Mouse (Mus musculus): Measurements from ENCODE around the gene Orm1.

The Orm1 gene

GRCm38 (mm10) chr4:63343608-63344007 is 752 bp upstream of the Orm1 start:
- POLR2A ChIA-PET = no interaction called here
- CTCF ChIA-PET = interaction anchor here in 1 of 4 experiments (1.2 kb wide), 1 partner anchor 36 kb away, joined by 4 read pairs; no protein-coding TSS in a partner anchor

DNA sequence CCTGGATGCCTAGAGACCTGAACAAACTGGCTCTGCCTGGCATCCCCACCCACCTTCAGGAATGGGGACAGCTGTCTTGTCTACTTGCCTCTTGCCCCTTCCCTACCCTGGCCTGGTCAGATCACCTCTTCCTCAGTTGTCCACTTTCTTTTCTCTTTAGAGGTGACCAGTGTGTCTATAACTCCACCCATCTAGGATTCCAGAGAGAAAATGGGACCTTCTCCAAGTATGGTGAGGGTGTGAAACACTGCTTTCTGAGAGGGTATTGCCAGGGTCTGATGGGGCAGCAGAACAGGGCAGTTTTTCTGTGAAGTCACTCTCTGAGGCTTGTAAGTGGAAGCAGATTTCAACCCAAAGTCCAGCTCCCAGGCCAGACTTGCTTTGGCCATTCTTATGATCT is 901 bp downstream of the Orm1 start:
- POLR2A ChIA-PET = no interaction called here
- CTCF ChIA-PET = no interaction called here

- CTCF ChIA-PET = interaction anchor here in 1 of 4 experiments (1.0 to 1.3 kb wide), 2 partner anchors 22 to 39 kb away, joined by 3 to 4 read pairs; no protein-coding TSS in a partner anchor
- POLR2A ChIA-PET = no interaction called here
Measured at GRCm38 (mm10) chr4:63346659-63347058, 2.3 kb downstream of the Orm1 start.

DNA sequence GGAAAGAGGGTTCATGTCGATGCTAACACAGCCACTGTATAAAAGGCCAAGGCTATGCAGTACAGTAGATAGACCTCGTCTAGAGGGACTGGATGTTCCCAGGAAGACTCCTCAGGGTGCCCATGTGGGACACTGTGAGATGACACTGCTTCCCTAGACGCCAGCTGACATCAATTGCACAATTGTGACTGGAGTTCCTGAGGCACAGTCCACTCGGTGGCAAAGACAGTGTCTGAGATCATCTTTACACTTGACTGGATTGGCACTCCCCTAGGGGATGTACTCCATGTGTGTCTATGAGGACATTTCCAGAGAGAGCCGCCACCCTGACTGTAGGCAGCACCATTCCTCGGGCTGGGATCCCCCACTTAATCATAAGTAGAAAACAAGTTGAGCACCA is 4.2 kb downstream of the Orm1 start:
- CTCF ChIA-PET = interaction anchor here in 1 of 4 experiments (0.9 kb wide), 1 partner anchor 20 kb away, joined by 3 read pairs; no protein-coding TSS in a partner anchor
- POLR2A ChIA-PET = interaction anchor here in 1 of 4 experiments (0.6 kb wide), 1 partner anchor 101 kb away, joined by 3 read pairs; no protein-coding TSS in a partner anchor

DNA sequence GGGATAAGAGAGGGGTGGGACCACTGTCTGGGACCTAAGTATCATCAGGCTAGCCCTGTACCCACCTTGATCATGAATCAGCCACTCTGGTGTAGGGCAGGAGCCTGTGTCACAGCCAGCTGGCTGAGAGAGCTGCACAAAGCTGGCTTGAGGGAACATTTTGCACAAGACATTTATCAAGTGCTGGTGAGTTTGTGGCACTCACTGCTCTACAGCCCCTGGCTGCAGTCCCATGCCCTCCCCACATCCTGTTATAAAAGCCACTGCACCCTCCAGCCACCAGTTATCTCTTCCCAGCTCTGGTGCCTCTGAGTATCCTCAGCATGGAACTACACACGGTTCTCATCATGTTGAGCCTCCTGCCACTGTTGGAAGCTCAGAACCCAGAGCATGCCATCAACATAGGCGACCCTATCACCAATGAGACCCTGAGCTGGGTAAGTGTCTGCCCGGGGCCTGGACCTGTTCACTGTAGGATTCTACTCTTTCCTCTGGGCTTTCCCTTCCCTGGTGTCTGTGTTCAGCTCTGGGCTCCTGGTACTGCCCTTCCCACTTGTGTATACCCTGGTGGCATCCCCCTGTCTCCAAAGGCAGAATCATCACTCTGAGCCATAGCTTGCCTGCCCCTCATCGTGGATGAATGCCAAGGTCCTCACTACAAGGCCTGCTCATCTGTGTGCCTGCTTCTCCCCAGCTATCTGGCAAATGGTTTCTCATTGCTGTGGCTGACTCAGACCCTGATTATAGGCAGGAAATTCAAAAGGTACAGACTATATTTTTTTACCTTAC is 11.7 kb downstream of the Orm1 start, which contains the start of gene Orm3:
Gene Orm3, plus strand, starts transcription at position 286 of the 789 bp plus-strand sequence.
- CTCF ChIA-PET = interaction anchor here in 2 of 4 experiments (0.5 to 1.1 kb wide), 3 partner anchors 11 to 1050 kb away, joined by 3 to 4 read pairs (median 3); no protein-coding TSS in a partner anchor
- POLR2A ChIA-PET = interaction anchor here in 1 of 4 experiments (0.6 kb wide), 1 partner anchor 1689 kb away, joined by 4 read pairs; no protein-coding TSS in a partner anchor

DNA sequence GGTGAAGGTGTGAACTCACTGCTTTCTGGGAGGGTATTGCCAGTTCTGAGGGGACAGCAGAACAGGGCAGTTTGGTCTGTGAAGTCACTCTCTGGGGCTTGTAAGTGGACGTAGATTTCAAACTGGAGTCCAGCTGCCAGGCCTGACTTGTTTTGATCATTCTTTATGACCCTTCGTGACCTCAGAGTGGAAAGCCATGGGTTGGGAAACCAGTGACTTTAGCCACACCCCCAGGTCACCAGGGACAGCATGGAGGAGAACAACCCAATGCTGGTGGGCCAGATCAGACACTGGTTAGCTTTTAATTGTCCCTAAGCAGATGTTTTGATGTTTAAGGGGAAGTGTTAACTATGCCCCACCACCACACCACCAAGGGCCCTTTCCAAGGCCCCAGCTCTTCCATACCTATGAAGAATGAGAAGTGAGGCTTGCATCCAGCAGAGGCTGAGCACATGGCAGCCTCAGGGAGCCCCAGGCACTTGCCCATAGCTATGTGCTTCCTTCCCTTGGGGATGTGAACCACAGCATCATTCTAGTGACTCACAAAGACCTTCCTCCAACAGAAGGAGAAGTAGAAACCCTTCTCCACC is 12.7 kb downstream of the Orm1 start:
- POLR2A ChIA-PET = interaction anchor here in 1 of 4 experiments (0.6 to 1.3 kb wide), 2 partner anchors 19 to 1688 kb away, joined by 3 to 4 read pairs; no protein-coding TSS in a partner anchor
- CTCF ChIA-PET = interaction anchor here in 1 of 4 experiments (1.1 to 1.3 kb wide), 3 partner anchors 11 to 51 kb away, joined by 3 to 4 read pairs (median 4); no protein-coding TSS in a partner anchor

DNA sequence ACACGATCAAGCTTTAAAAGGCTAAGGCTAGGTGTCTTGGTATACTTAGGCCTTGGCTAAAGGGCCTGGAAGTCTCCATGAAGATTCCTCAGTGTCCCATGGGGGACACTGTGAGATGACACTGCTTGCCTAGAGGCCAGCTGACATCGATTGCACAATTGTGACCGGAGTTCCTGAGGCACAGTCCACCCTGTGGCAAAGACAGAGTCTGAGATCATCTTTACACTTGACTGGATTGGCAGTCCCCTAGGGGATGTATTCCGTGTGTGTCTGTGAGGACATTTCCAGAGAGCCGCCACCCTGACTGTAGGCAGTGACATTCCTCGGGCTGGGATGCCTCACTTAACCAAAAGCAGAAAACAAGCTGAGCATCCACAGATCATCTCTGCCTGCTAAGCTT is 15.5 kb downstream of the Orm1 start:
- POLR2A ChIA-PET = interaction anchor here in 1 of 4 experiments (1.4 kb wide), 1 partner anchor 9 kb away, joined by 6 read pairs; no protein-coding TSS in a partner anchor
- CTCF ChIA-PET = interaction anchor here in 1 of 4 experiments (1.0 kb wide), 1 partner anchor 202 kb away, joined by 3 read pairs; no protein-coding TSS in a partner anchor

DNA sequence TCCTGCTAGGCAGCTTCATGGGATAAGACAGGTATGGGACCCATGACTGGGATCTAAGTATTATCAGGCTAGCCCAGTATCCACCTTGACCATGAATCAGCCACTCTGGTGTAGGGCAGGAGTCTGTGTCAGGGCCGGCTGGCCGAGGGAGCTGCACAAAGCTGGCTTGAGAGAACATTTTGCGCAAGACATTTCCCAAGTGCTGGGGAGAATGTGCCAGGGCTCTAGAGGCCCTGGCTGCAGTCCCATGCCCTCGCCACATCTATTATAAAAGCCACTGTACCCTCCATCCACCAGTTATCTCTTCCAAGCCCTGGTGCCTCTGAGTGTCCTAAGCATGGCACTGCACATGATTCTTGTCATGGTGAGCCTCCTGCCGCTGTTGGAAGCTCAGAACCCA is 17.8 kb downstream of the Orm1 start, which contains the start of gene Orm2:
Gene Orm2, plus strand, starts transcription at position 300 of the 400 bp plus-strand sequence.
- ChIA-PET POLR2A (interaction anchor here in 2 of 4 experiments (1.0 to 1.1 kb wide), 2 partner anchors 13 to 15 kb away, joined by 3 read pairs; no protein-coding TSS in a partner anchor), CTCF (no interaction called here)

DNA sequence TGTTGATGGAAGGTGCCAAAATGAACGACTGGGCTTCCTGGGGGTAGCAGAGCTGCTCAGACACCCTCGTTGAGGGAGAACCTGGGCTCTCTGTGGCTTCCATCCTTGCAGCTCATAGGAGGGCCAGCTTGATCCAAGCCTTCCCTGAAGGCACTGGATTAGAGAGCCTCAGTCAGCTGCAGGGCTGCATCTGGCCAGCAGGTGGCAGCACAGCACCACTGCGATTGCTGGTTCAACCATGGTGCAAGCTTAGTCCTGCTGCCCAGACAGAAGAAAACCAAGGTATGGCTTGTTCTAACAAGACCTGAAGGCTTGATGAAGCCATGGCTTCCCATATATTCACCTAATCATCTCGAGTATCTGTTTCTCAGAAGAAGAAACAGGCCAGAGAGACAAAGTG is 24.2 kb downstream of the Orm1 start:
- POLR2A ChIA-PET = interaction anchor here in 2 of 4 experiments (0.5 to 2.0 kb wide), 6 partner anchors 8 to 613 kb away, joined by 3 to 6 read pairs (median 3); partner anchors contain the start of gene Tmem268 (in 1 of the 2)
- CTCF ChIA-PET = interaction anchor here (0.5 to 2.7 kb wide), 47 partner anchors 8 to 649 kb away, joined by 3 to 20 read pairs (median 4); partner anchors contain the start of genes Akna (in 1 of the 4), Tmem268 (in 1 of the 4) and Whrn (in 1 of the 4)

DNA sequence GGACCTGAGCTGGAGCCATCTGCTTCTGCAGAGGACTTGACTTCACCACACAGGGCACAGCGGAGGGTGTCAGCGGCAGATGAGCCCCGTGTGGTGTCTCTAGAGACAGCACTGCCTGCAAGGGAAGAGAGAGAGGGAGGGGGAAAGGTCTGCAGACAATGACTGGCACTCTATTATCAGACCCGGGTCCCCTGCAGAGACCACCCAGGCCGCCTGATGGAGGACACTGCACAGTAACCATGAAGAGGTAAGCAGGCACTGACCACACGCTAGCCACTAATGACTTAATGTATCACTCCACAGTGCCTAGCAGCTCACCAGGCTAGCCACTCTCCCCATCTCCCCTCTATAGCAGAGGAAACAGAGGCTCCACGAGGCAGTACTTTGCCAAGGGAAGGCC is 26.5 kb downstream of the Orm1 start:
- ChIA-PET CTCF (no interaction called here), POLR2A (no interaction called here)

GRCm38 (mm10) chr4:63371890-63372289 is 27.5 kb downstream of the Orm1 start:
- ChIA-PET POLR2A (no interaction called here), CTCF (interaction anchor here in 3 of 4 experiments (0.6 to 1.0 kb wide), 9 partner anchors 14 to 1138 kb away, joined by 3 to 5 read pairs (median 3); no protein-coding TSS in a partner anchor)

DNA sequence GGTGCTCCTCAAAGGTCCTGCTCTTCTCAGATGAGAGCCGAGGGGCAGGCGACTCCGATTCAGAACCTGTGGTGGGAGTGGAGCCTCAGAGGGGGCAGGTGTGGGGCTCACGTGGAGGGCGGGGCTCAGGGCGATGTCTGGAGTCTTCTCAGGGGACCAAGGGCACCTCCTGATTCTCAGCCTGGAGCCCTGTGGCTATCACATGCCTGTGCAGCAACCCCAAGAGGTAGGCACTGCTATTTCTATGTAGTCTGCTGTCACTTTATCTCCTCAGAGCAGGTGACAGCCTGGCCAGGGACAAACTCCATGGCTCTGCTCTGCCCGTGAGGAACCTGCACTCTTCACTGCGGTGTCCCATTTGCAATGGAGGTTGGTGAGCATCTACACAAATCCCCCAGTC is 29.0 kb downstream of the Orm1 start:
- ChIA-PET POLR2A (interaction anchor here in 1 of 4 experiments (0.5 kb wide), 1 partner anchor 79 kb away, joined by 4 read pairs; no protein-coding TSS in a partner anchor), CTCF (no interaction called here)

DNA sequence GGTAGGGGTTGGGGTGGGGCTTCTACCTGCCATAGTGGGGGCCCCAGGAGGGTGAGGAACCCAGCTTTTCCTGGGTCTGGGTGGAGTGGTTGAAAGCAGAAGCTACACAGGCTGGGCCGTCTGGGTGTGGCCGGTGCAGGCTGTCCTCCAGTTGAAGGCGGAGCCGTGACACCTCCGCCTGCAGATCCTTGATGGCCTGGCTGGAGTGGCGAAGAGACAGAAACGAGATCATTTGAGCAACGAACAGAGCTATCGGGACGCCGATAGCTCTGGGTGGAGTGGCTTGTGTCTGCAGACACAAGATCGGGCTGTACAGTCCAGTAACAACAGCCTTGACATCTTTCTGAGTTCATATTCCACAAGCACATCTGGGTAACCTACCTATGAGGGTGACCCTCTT is 30.0 kb downstream of the Orm1 start:
- ChIA-PET CTCF (no interaction called here), POLR2A (interaction anchor here in 1 of 4 experiments (0.6 kb wide), 1 partner anchor 672 kb away, joined by 3 read pairs; the partner anchor contains the start of gene Tnc)

GRCm38 (mm10) chr4:63375367-63375766 is 31.0 kb downstream of the Orm1 start:
- POLR2A ChIA-PET = interaction anchor here in 1 of 4 experiments (0.7 to 3.6 kb wide), 2 partner anchors 12 to 34 kb away, joined by 4 to 19 read pairs; no protein-coding TSS in a partner anchor
- CTCF ChIA-PET = interaction anchor here in 3 of 4 experiments (0.6 to 0.9 kb wide), 3 partner anchors 34 to 653 kb away, joined by 3 read pairs; no protein-coding TSS in a partner anchor

- ChIA-PET CTCF (interaction anchor here (0.6 to 3.0 kb wide), 13 partner anchors 9 to 622 kb away, joined by 3 to 20 read pairs (median 4); no protein-coding TSS in a partner anchor), POLR2A (interaction anchor here in 3 of 4 experiments (0.6 to 3.6 kb wide), 9 partner anchors 9 to 179 kb away, joined by 3 to 19 read pairs (median 4); partner anchors contain the start of gene Orm2 (in 1 of the 3))
Measured at GRCm38 (mm10) chr4:63377483-63377882, 33.1 kb downstream of the Orm1 start.

DNA sequence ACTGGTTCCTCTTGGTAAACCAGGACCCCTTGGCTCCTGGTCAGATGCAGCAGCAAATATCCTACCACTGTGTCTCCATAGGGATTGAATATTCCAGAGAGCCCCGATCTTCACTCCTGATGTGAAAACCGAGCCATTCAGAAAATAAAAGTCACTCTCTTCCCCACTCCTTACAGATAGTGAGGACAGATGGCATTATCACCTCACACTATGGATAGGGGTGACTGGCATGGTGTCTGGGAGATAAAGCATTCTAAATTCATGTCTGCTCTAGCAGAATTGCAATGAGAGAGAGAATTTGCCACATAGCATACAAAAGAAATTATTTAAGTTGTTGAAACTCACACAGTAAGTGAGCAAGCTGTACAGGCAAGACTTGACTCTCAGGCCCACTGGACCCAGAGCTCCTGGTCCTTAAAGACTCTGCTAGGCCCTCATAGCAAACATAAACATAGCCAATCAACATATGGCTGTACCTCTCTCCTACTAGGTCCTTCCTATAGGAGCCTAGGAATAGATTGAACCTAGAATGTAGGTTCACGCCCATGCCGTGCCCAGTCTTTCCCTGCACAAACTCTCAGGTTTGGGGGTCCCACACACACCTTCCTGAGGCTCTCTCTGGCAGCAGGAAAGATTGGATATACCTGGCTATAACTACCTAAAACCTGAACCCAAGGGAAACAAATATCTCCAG is 38.5 kb downstream of the Orm1 start:
- POLR2A ChIA-PET = interaction anchor here in 1 of 4 experiments (1.2 to 1.3 kb wide), 2 partner anchors 12 to 28 kb away, joined by 3 to 4 read pairs; no protein-coding TSS in a partner anchor
- CTCF ChIA-PET = interaction anchor here in 2 of 4 experiments (0.6 to 1.5 kb wide), 3 partner anchors 13 to 76 kb away, joined by 3 to 5 read pairs (median 4); no protein-coding TSS in a partner anchor

- CTCF ChIA-PET = interaction anchor here in 2 of 4 experiments (0.6 to 1.5 kb wide), 3 partner anchors 14 to 76 kb away, joined by 3 to 5 read pairs (median 4); no protein-coding TSS in a partner anchor
- POLR2A ChIA-PET = interaction anchor here in 1 of 4 experiments (0.8 to 1.3 kb wide), 3 partner anchors 11 to 27 kb away, joined by 3 to 4 read pairs (median 4); partner anchors contain the start of gene Akna
Measured at GRCm38 (mm10) chr4:63383474-63383873, 39.1 kb downstream of the Orm1 start.

DNA sequence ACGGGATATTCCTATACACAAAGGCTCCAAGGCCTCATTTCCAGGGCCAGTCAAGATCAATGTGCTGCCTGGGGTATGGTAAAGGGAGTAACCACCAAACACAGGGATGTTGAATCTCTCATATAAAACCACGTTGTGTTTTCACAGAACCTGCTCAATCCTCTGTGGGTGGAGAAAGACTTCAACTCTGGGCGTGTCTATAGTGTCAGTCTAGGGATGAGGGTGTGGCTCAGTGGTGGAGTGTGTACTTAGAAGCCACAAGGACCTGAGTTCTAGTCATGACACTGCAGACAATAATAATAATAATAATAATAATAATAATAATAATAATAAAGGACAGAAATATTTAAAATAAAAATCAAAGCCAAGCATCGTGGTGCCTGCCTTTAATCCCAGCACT is 39.9 kb downstream of the Orm1 start:
- ChIA-PET CTCF (interaction anchor here in 1 of 4 experiments (1.5 kb wide), 1 partner anchor 16 kb away, joined by 4 read pairs; no protein-coding TSS in a partner anchor), POLR2A (interaction anchor here in 1 of 4 experiments (1.2 kb wide), 1 partner anchor 26 kb away, joined by 4 read pairs; no protein-coding TSS in a partner anchor)

Measured in embryonic stem cell, embryonic (primary cell).